Mouse (Mus musculus) stomach, postnatal 0 days (tissue): ENCODE measurements around the gene Abhd15. TPM values are rescaled to one million over a fixed set of nuclear protein-coding genes. Genes with fewer than 3 reads are reported as not detected.

ENCODE experiments used
- ATAC-seq: fragments of 200-750 bp; cut with Nextera tagmentation; 2 replicates; pipeline ENCODE4 v1.8.0; 2017; ENCODE audit not compliant: low FRiP score, low TSS enrichment
- DNase-seq: peaks from one replicate; pipeline ENCODE4 v3.0.0-alpha.2; 2016; ENCODE audit warnings: low spot score
- H3K27ac ChIP-seq: fragments of 300-500 bp; sonication (generic); replicated peaks from 2 replicates; pipeline ENCODE4 v1.5.1; 2014; ENCODE audit warnings: mild to moderate bottlenecking, control low read depth
- H3K27me3 ChIP-seq: fragments of 300-500 bp; sonication (generic); 2 replicates; pipeline ENCODE4 v1.6.1; 2014; ENCODE audit warnings: low read length; ENCODE audit not compliant: control insufficient read depth, insufficient read depth
- H3K36me3 ChIP-seq: fragments of 300-500 bp; sonication (generic); 2 replicates; pipeline ENCODE4 v1.6.1; 2014; ENCODE audit warnings: low read length, mixed read lengths; ENCODE audit not compliant: control insufficient read depth, insufficient read depth
- H3K4me1 ChIP-seq: fragments of 300-500 bp; sonication (generic); replicated peaks from 2 replicates; pipeline ENCODE4 v1.6.1; 2014; ENCODE audit warnings: antibody characterized with exemption; ENCODE audit not compliant: control insufficient read depth, insufficient read depth
- H3K4me2 ChIP-seq: fragments of 300-500 bp; sonication (generic); replicated peaks from 2 replicates; pipeline ENCODE4 v1.6.1; 2014; ENCODE audit warnings: low read depth, mild to moderate bottlenecking, control low read depth, moderate library complexity
- H3K4me3 ChIP-seq: fragments of 300-500 bp; sonication (generic); 2 replicates; pipeline ENCODE4 v1.5.1; 2014; ENCODE audit warnings: low read depth, low read length, control low read depth
- H3K9ac ChIP-seq: fragments of 300-500 bp; sonication (generic); 2 replicates; pipeline ENCODE4 v1.6.1; 2014; ENCODE audit warnings: mild to moderate bottlenecking, low read length, control low read depth, mixed read lengths
- H3K9me3 ChIP-seq: fragments of 300-500 bp; sonication (generic); 2 replicates; pipeline ENCODE4 v1.6.1; 2016; ENCODE audit warnings: low read length; ENCODE audit not compliant: control insufficient read depth
- CTCF ChIP-seq: IDR thresholded peaks from 2 replicates; pipeline ENCODE4 v1.5.1; 2016; ENCODE audit warnings: antibody characterized with exemption, low read depth, mild to moderate bottlenecking, moderate library complexity
- EP300 ChIP-seq: optimal IDR thresholded peaks from 2 replicates; pipeline ENCODE3; 2016; ENCODE audit warnings: antibody characterized with exemption
- WGBS: fragments of 180-500 bp; shearing (Covaris S2); extraction: QIAGEN DNeasy Blood & Tissue Kit; methylation state at CpG from one replicate; pipeline ENCODE4 v1.1.7; 2014; 5-methylcytosine and 5-hydroxymethylcytosine counted together
- polyA plus RNA-seq: library from polyadenylated mRNA; unstranded; fragments of >200 nt; fragmentation: Nextera tagmentation; extraction: Ambion mirVana; gene quantifications from 2 replicates; pipeline ENCODE4 v1.2.1, GENCODE M21; 2015

Abhd15 gene
- polyA plus RNA-seq, 1 experiment from 2014 or later: 1.9 TPM

- DNase-seq: no peak
- no peaks in the 10 kb centered on the region for H3K9me3 ChIP-seq
- H3K27ac ChIP-seq: 0 out of 2 replicates have a peak overlapping the region, but pooled peaks have one; percentile 8
- 0 out of 2 replicates have a peak overlapping the region, but pooled peaks have one; percentile 91 for H3K9ac ChIP-seq
- WGBS: 66% methylated on average over 6 of the region's 6 CpGs
- TF ChIP-seq CTCF (no peak), EP300 (no peak)
- peaks cover 16% of the 10 kb centered on the region for H3K4me1 ChIP-seq
- no peak for ATAC-seq
- peak overlapping the region; percentile 82; the same call in 1 of the 2 replicates for H3K4me3 ChIP-seq
- peaks cover under 1% of the 10 kb centered on the region; the same call in 1 of the 2 replicates for H3K36me3 ChIP-seq
- H3K27me3 ChIP-seq: no peaks in the 10 kb centered on the region
- peak overlapping the region; percentile 91 for H3K4me2 ChIP-seq
Measured at GRCm38 (mm10) chr11:77494782-77495181, 20.1 kb upstream of the Abhd15 start.

- 0 out of 2 replicates have a peak overlapping the region, but pooled peaks have one; percentile 4 for H3K27ac ChIP-seq
- H3K4me2 ChIP-seq: no peak overlapping the region
- DNase-seq: no peak
- H3K9ac ChIP-seq: no peak overlapping the region
- H3K4me3 ChIP-seq: no peak overlapping the region
- TF ChIP-seq EP300: no peak
- no peak for TF ChIP-seq CTCF
- H3K27me3 ChIP-seq: no peaks in the 10 kb centered on the region
- H3K36me3 ChIP-seq: peaks cover 6% of the 10 kb centered on the region; the same call in 1 of the 2 replicates
- no peak for ATAC-seq
- H3K9me3 ChIP-seq: no peaks in the 10 kb centered on the region
- H3K4me1 ChIP-seq: peaks cover 17% of the 10 kb centered on the region
Measured at GRCm38 (mm10) chr11:77495507-77495906, 19.4 kb upstream of the Abhd15 start.

GRCm38 (mm10) chr11:77497341-77497756 lies 17.6 kb upstream of the Abhd15 start:
- WGBS: 35% methylated on average over 6 of the region's 6 CpGs
- TF ChIP-seq EP300 (no peak), CTCF (peak; percentile 63)
- Histone ChIP-seq H3K27me3 (no peaks in the 10 kb centered on the region), H3K27ac (peak overlapping the region; percentile 81), H3K9ac (no peak overlapping the region), H3K4me3 (no peak overlapping the region), H3K36me3 (peaks cover 6% of the 10 kb centered on the region; the same call in 1 of the 2 replicates), H3K9me3 (no peaks in the 10 kb centered on the region), H3K4me1 (peaks cover 12% of the 10 kb centered on the region), H3K4me2 (no peak overlapping the region)
- ATAC-seq (no peak), DNase-seq (peak; percentile 72)

- Histone ChIP-seq H3K36me3 (peaks cover 6% of the 10 kb centered on the region), H3K9me3 (no peaks in the 10 kb centered on the region), H3K4me3 (no peak overlapping the region), H3K27me3 (no peaks in the 10 kb centered on the region), H3K4me2 (no peak overlapping the region), H3K4me1 (peaks cover 12% of the 10 kb centered on the region), H3K9ac (peak overlapping the region; percentile 28; the same call in 1 of the 2 replicates), H3K27ac (peak overlapping the region; percentile 81)
- 64% methylated on average over 4 of the region's 4 CpGs for WGBS
- DNase-seq (no peak), ATAC-seq (no peak; the same call in 1 of the 2 replicates)
- TF ChIP-seq EP300: no peak
- no peak for TF ChIP-seq CTCF
Measured at GRCm38 (mm10) chr11:77497851-77498250, 17.1 kb upstream of the Abhd15 start.

- Histone ChIP-seq H3K36me3 (peaks cover 12% of the 10 kb centered on the region), H3K27me3 (no peaks in the 10 kb centered on the region), H3K9me3 (no peaks in the 10 kb centered on the region), H3K27ac (peak overlapping the region; percentile 81), H3K4me2 (no peak overlapping the region), H3K4me1 (peaks cover 12% of the 10 kb centered on the region), H3K4me3 (no peak overlapping the region), H3K9ac (peak overlapping the region; percentile 28; the same call in 1 of the 2 replicates)
- TF ChIP-seq CTCF (no peak), EP300 (no peak)
- WGBS: 78% methylated on average over 12 of the region's 12 CpGs
- no peak for ATAC-seq
- DNase-seq: no peak
Measured at GRCm38 (mm10) chr11:77498261-77499139, 16.4 kb upstream of the Abhd15 start.

GRCm38 (mm10) chr11:77499354-77499753 lies 15.6 kb upstream of the Abhd15 start:
- H3K4me1 ChIP-seq: peaks cover 10% of the 10 kb centered on the region
- no peaks in the 10 kb centered on the region for H3K27me3 ChIP-seq
- ATAC-seq (no peak), DNase-seq (no peak)
- H3K27ac ChIP-seq: no peak overlapping the region
- H3K4me2 ChIP-seq: no peak overlapping the region
- H3K4me3 ChIP-seq: no peak overlapping the region
- no peak for TF ChIP-seq CTCF
- TF ChIP-seq EP300: no peak
- no peaks in the 10 kb centered on the region for H3K9me3 ChIP-seq
- H3K9ac ChIP-seq: no peak overlapping the region
- H3K36me3 ChIP-seq: peaks cover 15% of the 10 kb centered on the region
- 81% methylated on average over 7 of the region's 7 CpGs for WGBS
